Mouse (Mus musculus): ENCODE measurements around the gene Wwc1.

The Wwc1 gene

GRCm38 (mm10) chr11:35980411-35980917, at the start of gene Wwc1:
Gene Wwc1, minus strand, starts transcription at chr11:35980527.
- peak; percentile 45 to 66 for DNase-seq

GRCm38 (mm10) chr11:36020009-36020408, 39.7 kb upstream of the Wwc1 start:
- no peak for DNase-seq

GRCm38 (mm10) chr11:36013179-36013578, 32.9 kb upstream of the Wwc1 start:
- no peak for DNase-seq

- DNase-seq, result no peak
Measured at GRCm38 (mm10) chr11:36009281-36010208, 29.2 kb upstream of the Wwc1 start.

- DNase-seq, result no peak
Measured at GRCm38 (mm10) chr11:36002900-36003299, 22.6 kb upstream of the Wwc1 start.

- DNase-seq, result peak; percentile 95
Measured at GRCm38 (mm10) chr11:36001282-36001970, 21.1 kb upstream of the Wwc1 start.

GRCm38 (mm10) chr11:36000585-36001281, 20.4 kb upstream of the Wwc1 start:
- DNase-seq, result no peak

GRCm38 (mm10) chr11:36000038-36000437, 19.7 kb upstream of the Wwc1 start:
- no peak for DNase-seq

- DNase-seq, result no peak
Measured at GRCm38 (mm10) chr11:35998048-35998447, 17.7 kb upstream of the Wwc1 start.

GRCm38 (mm10) chr11:35995310-35995709, 15.0 kb upstream of the Wwc1 start:
- no peak for DNase-seq

- DNase-seq, result peak; percentile 16 to 17
Measured at GRCm38 (mm10) chr11:35991846-35992245, 11.5 kb upstream of the Wwc1 start.

GRCm38 (mm10) chr11:35989967-35990366, 9.6 kb upstream of the Wwc1 start:
- no peak for DNase-seq

GRCm38 (mm10) chr11:35985841-35986393, 5.6 kb upstream of the Wwc1 start:
- DNase-seq, result peak; percentile 32 to 37

- no peak for DNase-seq
Measured at GRCm38 (mm10) chr11:35982734-35983133, 2.4 kb upstream of the Wwc1 start.

GRCm38 (mm10) chr11:35979733-35980410, 455 bp downstream of the Wwc1 start:
- peak; percentile 27 to 38 for DNase-seq

GRCm38 (mm10) chr11:35979266-35979732, 1.0 kb downstream of the Wwc1 start:
- DNase-seq, result no peak

GRCm38 (mm10) chr11:35977796-35978195, 2.5 kb downstream of the Wwc1 start:
- DNase-seq, result no peak

GRCm38 (mm10) chr11:35977096-35977495, 3.2 kb downstream of the Wwc1 start:
- no peak for DNase-seq

- peak in 1 of 2 experiments; percentile 10 for DNase-seq
Measured at GRCm38 (mm10) chr11:35976482-35976881, 3.8 kb downstream of the Wwc1 start.

- no peak for DNase-seq
Measured at GRCm38 (mm10) chr11:35974632-35975450, 5.5 kb downstream of the Wwc1 start.

- no peak for DNase-seq
Measured at GRCm38 (mm10) chr11:35973135-35973534, 7.2 kb downstream of the Wwc1 start.

Data from cerebellum, postnatal 14 days (tissue).